Mouse (Mus musculus) stomach, postnatal 0 days (tissue): Measurements from ENCODE around the gene Ube2k.

Experiments
- CTCF ChIP-seq: IDR thresholded peaks from 2 replicates; pipeline ENCODE4 v1.5.1; 2016; ENCODE audit warnings: antibody characterized with exemption, low read depth, mild to moderate bottlenecking, moderate library complexity
- EP300 ChIP-seq: optimal IDR thresholded peaks from 2 replicates; pipeline ENCODE3; 2016; ENCODE audit warnings: antibody characterized with exemption

DNA sequence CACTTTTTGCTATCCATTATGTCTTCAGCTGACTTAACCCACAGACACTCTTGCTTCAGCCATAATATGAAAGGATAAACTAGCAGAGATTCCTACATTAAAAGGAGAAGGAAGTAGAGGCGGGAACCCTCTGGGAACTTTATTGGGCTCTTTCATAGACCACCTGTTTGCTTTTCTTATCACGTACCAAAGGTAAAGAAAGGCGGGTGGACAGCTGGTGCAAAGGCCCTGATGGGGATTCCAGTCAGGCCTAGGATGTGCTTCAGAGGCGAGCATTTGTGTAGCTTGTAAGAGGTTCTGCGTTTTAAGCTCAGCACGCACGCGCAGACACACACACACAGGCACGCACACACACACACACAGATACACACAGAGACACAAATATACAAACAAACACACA is 35.6 kb upstream of the Ube2k start:
- TF ChIP-seq EP300 (no peak), CTCF (no peak)
